Mouse (Mus musculus) stomach, postnatal 0 days (tissue): ENCODE measurements around the gene Sc5d. TPM values are rescaled to one million over a fixed set of nuclear protein-coding genes. Genes with fewer than 3 reads are reported as not detected.
A peak's percentile ranks its signal among the peaks of the same experiment; 100 is the strongest.

ENCODE experiments used
- ATAC-seq: fragments of 200-750 bp; cut with Nextera tagmentation; 2 replicates; pipeline ENCODE4 v1.8.0; 2017; ENCODE audit not compliant: low FRiP score, low TSS enrichment
- DNase-seq: peaks from one replicate; pipeline ENCODE4 v3.0.0-alpha.2; 2016; ENCODE audit warnings: low spot score
- H3K27ac ChIP-seq: fragments of 300-500 bp; sonication (generic); replicated peaks from 2 replicates; pipeline ENCODE4 v1.5.1; 2014; ENCODE audit warnings: mild to moderate bottlenecking, control low read depth
- H3K27me3 ChIP-seq: fragments of 300-500 bp; sonication (generic); 2 replicates; pipeline ENCODE4 v1.6.1; 2014; ENCODE audit warnings: low read length; ENCODE audit not compliant: control insufficient read depth, insufficient read depth
- H3K36me3 ChIP-seq: fragments of 300-500 bp; sonication (generic); 2 replicates; pipeline ENCODE4 v1.6.1; 2014; ENCODE audit warnings: low read length, mixed read lengths; ENCODE audit not compliant: control insufficient read depth, insufficient read depth
- H3K4me1 ChIP-seq: fragments of 300-500 bp; sonication (generic); replicated peaks from 2 replicates; pipeline ENCODE4 v1.6.1; 2014; ENCODE audit warnings: antibody characterized with exemption; ENCODE audit not compliant: control insufficient read depth, insufficient read depth
- H3K4me2 ChIP-seq: fragments of 300-500 bp; sonication (generic); replicated peaks from 2 replicates; pipeline ENCODE4 v1.6.1; 2014; ENCODE audit warnings: low read depth, mild to moderate bottlenecking, control low read depth, moderate library complexity
- H3K4me3 ChIP-seq: fragments of 300-500 bp; sonication (generic); 2 replicates; pipeline ENCODE4 v1.5.1; 2014; ENCODE audit warnings: low read depth, low read length, control low read depth
- H3K9ac ChIP-seq: fragments of 300-500 bp; sonication (generic); 2 replicates; pipeline ENCODE4 v1.6.1; 2014; ENCODE audit warnings: mild to moderate bottlenecking, low read length, control low read depth, mixed read lengths
- H3K9me3 ChIP-seq: fragments of 300-500 bp; sonication (generic); 2 replicates; pipeline ENCODE4 v1.6.1; 2016; ENCODE audit warnings: low read length; ENCODE audit not compliant: control insufficient read depth
- CTCF ChIP-seq: IDR thresholded peaks from 2 replicates; pipeline ENCODE4 v1.5.1; 2016; ENCODE audit warnings: antibody characterized with exemption, low read depth, mild to moderate bottlenecking, moderate library complexity
- EP300 ChIP-seq: optimal IDR thresholded peaks from 2 replicates; pipeline ENCODE3; 2016; ENCODE audit warnings: antibody characterized with exemption
- WGBS: fragments of 180-500 bp; shearing (Covaris S2); extraction: QIAGEN DNeasy Blood & Tissue Kit; methylation state at CpG from one replicate; pipeline ENCODE4 v1.1.7; 2014; 5-methylcytosine and 5-hydroxymethylcytosine counted together
- polyA plus RNA-seq: library from polyadenylated mRNA; unstranded; fragments of >200 nt; fragmentation: Nextera tagmentation; extraction: Ambion mirVana; gene quantifications from 2 replicates; pipeline ENCODE4 v1.2.1, GENCODE M21; 2015

Gene Sc5d
- polyA plus RNA-seq, 1 experiment from 2014 or later: 110 TPM

GRCm38 (mm10) chr9:42249112-42249511 is 14.9 kb downstream of the Sc5d start:
- no peaks in the 10 kb centered on the region for H3K27me3 ChIP-seq
- no peak overlapping the region for H3K4me3 ChIP-seq
- DNase-seq: peak; percentile 64
- no peak overlapping the region for H3K9ac ChIP-seq
- no peaks in the 10 kb centered on the region for H3K4me1 ChIP-seq
- peak overlapping the region; percentile 67 for H3K27ac ChIP-seq
- no peaks in the 10 kb centered on the region for H3K9me3 ChIP-seq
- no peak overlapping the region for H3K4me2 ChIP-seq
- no peaks in the 10 kb centered on the region for H3K36me3 ChIP-seq
- WGBS: 46% methylated on average over 6 of the region's 6 CpGs
- TF ChIP-seq EP300 (no peak), CTCF (0 out of 2 replicates have a peak, but pooled peaks have one; percentile 20)
- ATAC-seq: peak; percentile 89

GRCm38 (mm10) chr9:42246688-42247087 is 17.4 kb downstream of the Sc5d start:
- H3K4me3 ChIP-seq: no peak overlapping the region
- no peaks in the 10 kb centered on the region for H3K27me3 ChIP-seq
- no peaks in the 10 kb centered on the region for H3K9me3 ChIP-seq
- no peaks in the 10 kb centered on the region for H3K4me1 ChIP-seq
- no peaks in the 10 kb centered on the region for H3K36me3 ChIP-seq
- TF ChIP-seq CTCF (no peak), EP300 (no peak)
- no peak overlapping the region for H3K27ac ChIP-seq
- DNase-seq (no peak), ATAC-seq (no peak)
- 77% methylated on average over 6 of the region's 6 CpGs for WGBS
- no peak overlapping the region for H3K4me2 ChIP-seq
- no peak overlapping the region for H3K9ac ChIP-seq

- no peaks in the 10 kb centered on the region for H3K4me1 ChIP-seq
- DNase-seq: no peak
Measured at GRCm38 (mm10) chr9:42244173-42244572, 19.9 kb downstream of the Sc5d start.

GRCm38 (mm10) chr9:42241021-42241420 is 23.0 kb downstream of the Sc5d start:
- Histone ChIP-seq H3K27ac (no peak overlapping the region), H3K36me3 (no peaks in the 10 kb centered on the region), H3K4me2 (no peak overlapping the region), H3K9ac (no peak overlapping the region), H3K4me1 (no peaks in the 10 kb centered on the region), H3K4me3 (no peak overlapping the region), H3K9me3 (no peaks in the 10 kb centered on the region), H3K27me3 (no peaks in the 10 kb centered on the region)
- ATAC-seq: no peak
- no peak for DNase-seq
- WGBS: 61% methylated on average over 3 of the region's 3 CpGs
- TF ChIP-seq EP300: no peak
- TF ChIP-seq CTCF: no peak

More at GRCm38 (mm10) chr9:42244173-42244572, 19.9 kb downstream of the Sc5d start:
- H3K27ac ChIP-seq: no peak overlapping the region
- TF ChIP-seq CTCF (no peak), EP300 (no peak)
- 52% methylated on average over 5 of the region's 5 CpGs for WGBS
- H3K27me3 ChIP-seq: no peaks in the 10 kb centered on the region
- no peak overlapping the region for H3K4me3 ChIP-seq
- ATAC-seq: no peak
- no peak overlapping the region for H3K9ac ChIP-seq
- H3K36me3 ChIP-seq: no peaks in the 10 kb centered on the region
- no peaks in the 10 kb centered on the region for H3K9me3 ChIP-seq
- no peak overlapping the region for H3K4me2 ChIP-seq

- DNase-seq: peak; percentile 50
- H3K4me1 ChIP-seq: no peaks in the 10 kb centered on the region
- WGBS: 11% methylated on average over 11 of the region's 11 CpGs
- H3K27me3 ChIP-seq: no peaks in the 10 kb centered on the region
- peak; percentile 86 for TF ChIP-seq CTCF
- TF ChIP-seq EP300: no peak
- H3K4me2 ChIP-seq: peak overlapping the region; percentile 37
- no peak overlapping the region for H3K4me3 ChIP-seq
- H3K9me3 ChIP-seq: no peaks in the 10 kb centered on the region
- ATAC-seq: no peak
- H3K9ac ChIP-seq: no peak overlapping the region
- no peaks in the 10 kb centered on the region for H3K36me3 ChIP-seq
- no peak overlapping the region for H3K27ac ChIP-seq
Measured at GRCm38 (mm10) chr9:42240583-42240992, 23.5 kb downstream of the Sc5d start.

- H3K27me3 ChIP-seq: no peaks in the 10 kb centered on the region
- H3K9ac ChIP-seq: no peak overlapping the region
- TF ChIP-seq CTCF (no peak), EP300 (no peak)
- H3K9me3 ChIP-seq: no peaks in the 10 kb centered on the region
- no peaks in the 10 kb centered on the region for H3K36me3 ChIP-seq
- H3K4me3 ChIP-seq: no peak overlapping the region
- no peaks in the 10 kb centered on the region for H3K4me1 ChIP-seq
- no peak for DNase-seq
- ATAC-seq: no peak
- H3K4me2 ChIP-seq: no peak overlapping the region
- H3K27ac ChIP-seq: no peak overlapping the region
- 83% methylated on average over 4 of the region's 4 CpGs for WGBS
Measured at GRCm38 (mm10) chr9:42238827-42239226, 25.2 kb downstream of the Sc5d start.
